Mouse (Mus musculus): ENCODE results near the gene Nr2e1.

The Nr2e1 gene

DNA sequence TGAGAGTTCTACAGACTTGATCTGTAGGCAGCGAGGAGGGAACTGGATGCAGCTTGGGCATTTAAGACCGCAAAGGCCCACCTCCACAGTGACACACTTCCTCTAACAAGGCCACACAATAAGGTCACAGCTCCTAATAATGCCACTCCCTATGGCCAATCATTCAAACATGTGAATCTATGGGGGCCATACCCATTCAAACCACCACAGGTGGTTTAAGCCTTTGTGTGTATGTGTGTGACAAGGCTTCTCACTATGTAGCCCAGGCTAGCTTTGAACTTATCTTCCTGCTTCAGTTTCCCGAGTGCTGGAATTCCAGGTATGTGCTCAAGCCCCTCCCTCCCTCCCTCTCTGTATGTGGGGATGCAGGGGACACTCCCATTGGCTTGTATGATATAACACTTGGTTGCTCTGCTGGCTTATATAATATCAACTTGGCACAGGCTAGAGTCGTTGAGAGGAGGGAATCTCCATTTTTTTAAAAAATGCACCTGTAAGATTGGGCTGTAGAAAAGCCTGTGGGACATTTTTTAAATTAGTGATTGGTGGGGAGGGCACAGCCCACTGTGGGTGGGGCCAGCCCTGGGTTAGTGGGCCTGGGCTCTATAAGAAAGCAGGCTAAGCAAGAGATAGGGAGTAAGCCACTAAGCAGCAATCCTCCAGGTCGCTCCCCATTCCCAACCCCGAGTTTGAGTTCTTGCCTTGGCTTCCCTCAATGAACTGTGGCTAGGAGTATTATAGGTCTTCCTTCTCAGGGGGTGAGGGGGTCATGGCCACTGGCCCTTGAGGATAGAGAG lies 37.5 kb downstream of the Nr2e1 start:
- no peak for DNase-seq

DNA sequence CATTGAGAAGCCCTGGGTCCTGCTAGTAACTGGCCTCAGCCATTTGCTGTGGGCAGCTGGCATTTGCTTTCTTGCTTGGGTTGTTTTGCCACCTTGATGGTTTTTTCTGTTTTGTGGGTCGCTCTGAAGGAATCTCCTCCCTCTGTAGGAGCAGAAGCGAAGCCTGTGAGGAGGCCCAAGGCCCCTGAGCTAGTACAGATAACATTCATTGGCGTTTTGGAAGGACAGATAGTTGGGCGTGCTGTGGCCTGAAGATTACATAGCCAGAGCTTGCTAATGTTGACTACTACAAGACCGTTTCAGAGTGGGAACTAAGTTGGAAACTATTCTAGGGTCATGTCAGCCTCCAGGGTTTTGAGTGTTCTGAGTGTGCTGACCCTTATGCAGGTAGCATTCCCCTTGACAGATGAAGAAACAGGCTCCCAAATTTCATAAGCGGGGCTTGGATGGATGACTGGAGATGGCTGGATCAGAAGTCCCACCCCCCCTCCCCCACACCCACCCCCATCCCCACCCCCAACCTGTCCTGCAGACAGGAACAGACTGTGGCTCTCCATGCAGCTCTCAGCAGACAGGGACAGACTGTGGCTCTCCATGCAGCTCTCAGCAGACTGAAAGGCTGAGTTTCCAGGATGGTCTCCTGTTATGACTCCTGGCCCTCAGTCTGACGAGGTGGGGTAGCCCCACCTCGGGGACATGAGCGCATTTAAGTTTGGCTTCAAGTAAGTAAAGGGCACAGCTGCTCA lies 45.7 kb downstream of the Nr2e1 start:
- DNase-seq: no peak

DNA sequence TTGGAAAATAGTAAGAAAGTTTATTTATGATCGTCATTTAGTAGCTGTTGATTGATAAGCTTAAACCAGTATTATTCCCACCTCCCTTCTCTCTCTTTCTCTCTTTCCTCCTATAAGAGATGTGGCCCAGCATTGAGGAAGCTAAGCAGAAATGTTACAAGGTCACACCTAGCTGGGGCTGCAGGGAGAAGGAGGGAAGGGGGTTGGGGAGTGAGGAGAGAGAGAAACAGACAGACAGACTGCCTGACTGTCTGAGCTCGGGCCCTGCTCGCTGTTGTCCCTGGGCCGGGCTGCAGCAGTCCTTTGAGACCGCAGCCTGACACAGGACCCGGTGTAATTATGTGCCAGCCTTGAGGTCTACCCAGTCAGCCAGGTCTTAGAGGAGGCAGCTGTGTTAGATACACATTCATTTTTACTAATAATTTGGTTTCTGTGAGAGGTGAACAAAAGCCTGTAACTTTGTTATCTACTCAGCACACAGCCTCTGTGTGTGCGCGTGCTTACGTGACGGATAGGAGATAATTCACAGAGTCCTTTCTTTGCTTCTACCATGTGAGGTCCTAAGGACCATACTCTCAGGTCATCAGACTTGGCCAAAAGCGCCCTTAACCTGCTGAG lies 49.5 kb downstream of the Nr2e1 start:
- DNase-seq: no peak

DNA sequence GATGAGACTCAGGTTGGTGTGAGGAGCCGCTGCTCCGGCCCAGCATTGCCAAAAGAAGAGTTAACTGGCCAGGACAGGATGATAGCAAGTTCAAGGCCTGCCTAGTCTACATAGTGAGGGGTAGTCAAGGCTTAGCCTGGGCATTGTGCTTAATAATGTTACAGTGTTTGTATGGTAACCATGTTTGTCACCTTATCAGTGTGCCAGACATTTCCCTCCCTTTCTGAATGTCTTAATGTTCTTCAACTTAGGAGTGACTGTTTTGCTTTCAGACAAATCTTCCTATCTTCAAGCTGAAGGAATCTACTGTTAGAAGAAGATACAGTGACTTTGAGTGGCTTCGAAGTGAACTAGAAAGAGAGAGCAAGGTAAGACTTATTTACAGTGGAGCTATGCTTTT lies 57.8 kb downstream of the Nr2e1 start:
- DNase-seq: no peak

GRCm38 (mm10) chr10:42523556-42524162 lies 59.8 kb downstream of the Nr2e1 start:
- DNase-seq: no peak

GRCm38 (mm10) chr10:42522912-42523311 lies 60.5 kb downstream of the Nr2e1 start:
- DNase-seq: no peak

GRCm38 (mm10) chr10:42521315-42521981 lies 62.0 kb downstream of the Nr2e1 start:
- no peak for DNase-seq

DNA sequence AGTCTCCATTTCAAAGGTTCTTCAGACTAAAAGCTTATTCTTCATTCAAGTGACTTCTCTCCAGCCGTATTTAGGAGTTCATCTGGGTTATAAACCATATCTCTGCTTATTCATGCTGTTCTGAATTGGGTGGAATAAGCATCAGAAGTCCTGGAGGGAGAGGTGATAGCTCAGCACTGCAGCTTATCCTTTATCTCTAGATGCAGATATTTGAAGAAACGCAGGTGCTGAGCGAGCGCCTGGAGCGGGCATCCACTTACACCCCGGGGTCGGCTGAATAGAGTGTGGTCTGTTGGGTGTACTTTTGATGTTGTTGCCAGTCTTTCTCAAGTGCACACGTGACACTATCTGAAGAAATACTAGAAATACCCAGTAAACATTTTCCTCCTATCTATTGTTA lies 65.1 kb downstream of the Nr2e1 start:
- no peak for DNase-seq

DNA sequence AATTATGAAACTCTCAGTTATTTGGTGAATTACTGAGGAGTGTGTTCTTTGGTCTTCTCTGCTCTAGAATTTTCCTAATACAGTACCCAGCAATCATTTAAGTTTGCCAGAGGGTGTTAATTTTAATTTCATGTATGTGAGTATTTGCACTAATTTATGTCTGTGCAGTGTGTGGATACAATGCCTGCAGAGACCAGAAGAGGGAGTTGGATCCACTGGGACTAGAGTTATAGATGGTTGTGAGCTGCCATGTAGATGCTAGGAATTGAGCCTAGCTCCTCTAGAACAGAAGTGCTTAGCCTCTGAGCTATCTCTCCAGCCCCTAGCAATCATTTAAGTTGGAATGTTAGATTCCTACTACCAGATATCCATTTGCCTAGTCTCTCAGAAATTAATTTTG lies 69.3 kb downstream of the Nr2e1 start:
- DNase-seq: no peak
